Mouse (Mus musculus) midbrain, embryonic 11.5 days (tissue): ENCODE results near the gene Ubash3a. TPM values are rescaled to one million over a fixed set of nuclear protein-coding genes. Genes with fewer than 3 reads are reported as not detected.

Source experiments
- ATAC-seq: fragments of 200-750 bp; cut with Nextera tagmentation; 2 replicates; pipeline ENCODE4 v1.8.0; 2017; ENCODE audit warnings: moderate TSS enrichment, moderate library complexity; ENCODE audit not compliant: low FRiP score
- DNase-seq: peaks from one replicate; pipeline ENCODE4 v3.0.0; 2015; ENCODE audit warnings: low spot score; ENCODE audit errors: missing footprints
- H3K27ac ChIP-seq: fragments of 300-500 bp; sonication (generic); 2 replicates; pipeline ENCODE4 v1.5.1; 2014; ENCODE audit warnings: low read depth, low read length
- H3K27me3 ChIP-seq: fragments of 300-500 bp; sonication (generic); 2 replicates; pipeline ENCODE4 v1.6.1; 2014; ENCODE audit warnings: mild to moderate bottlenecking, low read length, moderate library complexity, mixed read lengths; ENCODE audit not compliant: control insufficient read depth, insufficient read depth
- H3K36me3 ChIP-seq: fragments of 300-500 bp; sonication (generic); 2 replicates; pipeline ENCODE4 v1.6.1; 2014; ENCODE audit warnings: mild to moderate bottlenecking, low read length, moderate library complexity, mixed read lengths; ENCODE audit not compliant: control insufficient read depth, insufficient read depth
- H3K4me1 ChIP-seq: fragments of 300-500 bp; sonication (generic); 2 replicates; pipeline ENCODE4 v1.6.1; 2014; ENCODE audit warnings: low read length; ENCODE audit not compliant: control insufficient read depth, insufficient read depth
- H3K4me2 ChIP-seq: fragments of 300-500 bp; sonication (generic); 2 replicates; pipeline ENCODE4 v1.6.1; 2014; ENCODE audit warnings: mild to moderate bottlenecking, moderate library complexity
- H3K4me3 ChIP-seq: fragments of 300-500 bp; sonication (generic); 2 replicates; pipeline ENCODE4 v1.5.1; 2014; ENCODE audit warnings: low read depth, low read length
- H3K9ac ChIP-seq: fragments of 300-500 bp; sonication (generic); 2 replicates; pipeline ENCODE4 v1.6.1; 2014; ENCODE audit warnings: low read length
- H3K9me3 ChIP-seq: fragments of 300-500 bp; sonication (generic); 2 replicates; pipeline ENCODE4 v1.6.1; 2016; ENCODE audit warnings: low read length; ENCODE audit not compliant: control insufficient read depth
- WGBS: fragments of 180-500 bp; shearing (Covaris S2); extraction: QIAGEN DNeasy Blood & Tissue Kit; methylation state at CpG from one replicate; pipeline ENCODE4 v1.1.7; 2014; 5-methylcytosine and 5-hydroxymethylcytosine counted together
- polyA plus RNA-seq: library from polyadenylated mRNA; unstranded; fragments of >200 nt; fragmentation: Nextera tagmentation; extraction: Ambion mirVana; gene quantifications from 2 replicates; pipeline ENCODE4 v1.2.1, GENCODE M21; 2014

The Ubash3a gene
- polyA plus RNA-seq, 1 experiment from 2014 or later: not detected

- ATAC-seq: no peak
- no peaks in the 10 kb centered on the region for H3K9me3 ChIP-seq
- no peak overlapping the region for H3K27ac ChIP-seq
- H3K27me3 ChIP-seq: no peaks in the 10 kb centered on the region
- 91% methylated on average over 8 of the region's 8 CpGs for WGBS
- H3K4me1 ChIP-seq: no peaks in the 10 kb centered on the region
- no peak for DNase-seq
- no peak overlapping the region for H3K9ac ChIP-seq
- no peak overlapping the region for H3K4me2 ChIP-seq
- H3K4me3 ChIP-seq: no peak overlapping the region
- no peaks in the 10 kb centered on the region for H3K36me3 ChIP-seq
These were observed 981 bp downstream of the Ubash3a start for GRCm38 (mm10) chr17:31208654-31209053.

GRCm38 (mm10) chr17:31209376-31209930 lies 1.8 kb downstream of the Ubash3a start:
- Histone ChIP-seq H3K9me3 (no peaks in the 10 kb centered on the region), H3K36me3 (no peaks in the 10 kb centered on the region), H3K9ac (no peak overlapping the region), H3K4me3 (no peak overlapping the region), H3K4me2 (no peak overlapping the region), H3K27ac (no peak overlapping the region), H3K4me1 (no peaks in the 10 kb centered on the region), H3K27me3 (no peaks in the 10 kb centered on the region)
- no peak for DNase-seq
- 90% methylated on average over 11 of the region's 11 CpGs for WGBS
- no peak for ATAC-seq

- WGBS: 90% methylated on average over 7 of the region's 7 CpGs
- ATAC-seq: no peak
These were observed 2.6 kb downstream of the Ubash3a start for GRCm38 (mm10) chr17:31210299-31210698.

GRCm38 (mm10) chr17:31211881-31212280 lies 4.2 kb downstream of the Ubash3a start:
- Histone ChIP-seq H3K4me3 (no peak overlapping the region), H3K9ac (no peak overlapping the region), H3K9me3 (no peaks in the 10 kb centered on the region), H3K4me1 (no peaks in the 10 kb centered on the region), H3K4me2 (no peak overlapping the region), H3K27me3 (no peaks in the 10 kb centered on the region), H3K27ac (no peak overlapping the region), H3K36me3 (no peaks in the 10 kb centered on the region)
- ATAC-seq (no peak), DNase-seq (no peak)
- whole genome bisulfite sequencing: 86% methylated on average over 6 of the region's 6 CpGs

More at GRCm38 (mm10) chr17:31210299-31210698, 2.6 kb downstream of the Ubash3a start:
- Histone ChIP-seq H3K36me3 (no peaks in the 10 kb centered on the region), H3K9ac (no peak overlapping the region), H3K4me2 (no peak overlapping the region), H3K27me3 (no peaks in the 10 kb centered on the region), H3K9me3 (no peaks in the 10 kb centered on the region), H3K4me3 (no peak overlapping the region), H3K27ac (no peak overlapping the region), H3K4me1 (no peaks in the 10 kb centered on the region)
- DNase-seq: no peak

GRCm38 (mm10) chr17:31216068-31216955 lies 8.6 kb downstream of the Ubash3a start:
- Histone ChIP-seq H3K9ac (no peak overlapping the region), H3K4me1 (no peaks in the 10 kb centered on the region), H3K27me3 (no peaks in the 10 kb centered on the region), H3K9me3 (no peaks in the 10 kb centered on the region), H3K27ac (no peak overlapping the region), H3K4me3 (no peak overlapping the region), H3K36me3 (no peaks in the 10 kb centered on the region), H3K4me2 (no peak overlapping the region)
- WGBS: 55% methylated on average over 5 of the region's 5 CpGs
- DNase-seq: no peak
- no peak for ATAC-seq

GRCm38 (mm10) chr17:31222810-31223310 lies 15.2 kb downstream of the Ubash3a start:
- Histone ChIP-seq H3K27me3 (no peaks in the 10 kb centered on the region), H3K9ac (no peak overlapping the region), H3K4me1 (no peaks in the 10 kb centered on the region), H3K4me3 (no peak overlapping the region), H3K9me3 (no peaks in the 10 kb centered on the region), H3K27ac (no peak overlapping the region), H3K4me2 (no peak overlapping the region), H3K36me3 (no peaks in the 10 kb centered on the region)
- ATAC-seq (no peak), DNase-seq (no peak)
- WGBS: 88% methylated on average over 4 of the region's 4 CpGs

- Histone ChIP-seq H3K27ac (no peak overlapping the region), H3K36me3 (no peaks in the 10 kb centered on the region), H3K4me3 (no peak overlapping the region), H3K9me3 (no peaks in the 10 kb centered on the region), H3K9ac (no peak overlapping the region), H3K27me3 (no peaks in the 10 kb centered on the region), H3K4me1 (no peaks in the 10 kb centered on the region), H3K4me2 (no peak overlapping the region)
- DNase-seq (no peak), ATAC-seq (no peak)
- WGBS: 76% methylated on average over 7 of the region's 7 CpGs
These were observed 16.2 kb downstream of the Ubash3a start for GRCm38 (mm10) chr17:31223835-31224234.

- DNase-seq (no peak), ATAC-seq (no peak)
- Histone ChIP-seq H3K4me3 (no peak overlapping the region), H3K9ac (no peak overlapping the region), H3K4me2 (no peak overlapping the region), H3K27me3 (no peaks in the 10 kb centered on the region), H3K4me1 (no peaks in the 10 kb centered on the region), H3K36me3 (no peaks in the 10 kb centered on the region), H3K27ac (no peak overlapping the region), H3K9me3 (no peaks in the 10 kb centered on the region)
- 85% methylated on average over 8 of the region's 8 CpGs for WGBS
These were observed 16.9 kb downstream of the Ubash3a start for GRCm38 (mm10) chr17:31224591-31224990.

GRCm38 (mm10) chr17:31226368-31226767 lies 18.7 kb downstream of the Ubash3a start:
- DNase-seq: no peak
- no peaks in the 10 kb centered on the region for H3K9me3 ChIP-seq
- no peak overlapping the region for H3K9ac ChIP-seq
- no peaks in the 10 kb centered on the region for H3K27me3 ChIP-seq
- 75% methylated on average over 3 of the region's 3 CpGs for WGBS
- H3K27ac ChIP-seq: no peak overlapping the region
- H3K4me2 ChIP-seq: no peak overlapping the region
- no peak for ATAC-seq
- no peaks in the 10 kb centered on the region for H3K4me1 ChIP-seq
- no peaks in the 10 kb centered on the region for H3K36me3 ChIP-seq
- no peak overlapping the region for H3K4me3 ChIP-seq
